9 mouse cellular contexts compared by ENCODE assay signal in the genomic region with DNA sequence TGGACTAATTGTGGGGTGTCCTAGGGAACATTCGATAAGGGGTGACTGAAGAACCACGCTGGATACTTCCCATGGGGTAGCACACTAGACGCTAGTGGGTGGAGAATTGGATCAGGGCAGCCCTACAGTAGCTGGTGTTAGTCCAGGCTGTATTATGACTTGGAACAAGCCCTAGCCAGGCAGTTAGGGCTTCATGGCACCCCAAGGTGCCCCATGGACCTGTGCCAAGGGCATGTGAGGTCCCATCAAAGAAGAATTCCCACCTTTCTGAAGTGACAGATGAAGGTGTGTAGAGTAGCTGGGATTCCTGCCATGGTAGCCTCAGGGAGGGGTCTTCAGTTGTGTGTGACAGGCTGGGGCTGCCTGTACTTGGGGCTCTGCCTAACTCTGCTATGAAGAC. TPM values are rescaled to one million over a fixed set of nuclear protein-coding genes. Genes with fewer than 3 reads are reported as not detected.
DNase-seq lines count a peak whose midpoint lies in the region; ATAC-seq and TF ChIP-seq lines count a peak whose summit lies in the region.
"Had no signal": no experiment of that assay in that cellular context is flagged by ENCODE, and none has a peak within 500 bp of the region (broad histone marks: within the 10 kb centered on the region; RNA-seq: fewer than 3 reads in every experiment).

No protein-coding gene starts in this region.

- TF ChIP-seq CTCF in ES-Bruce4 (IDR thresholded peaks at IDR 0.05; ENCODE audit: low read depth, low read length) = no peak

- no peak for TF ChIP-seq POLR2A in ES-Bruce4 (IDR thresholded peaks at IDR 0.05; ENCODE audit: insufficient read depth, low read length)

- peak overlapping the region; percentile 83 for H3K9ac ChIP-seq in heart, embryonic 13.5 days
- H3K9ac ChIP-seq in ES-Bruce4 (ENCODE audit: low read depth, poor library complexity, severe bottlenecking) = no peak overlapping the region
- H3K9ac ChIP-seq in heart, embryonic 16.5 days (ENCODE audit: low read length) = peak overlapping the region; percentile 69; the same call in 1 of the 2 replicates

- intact Hi-C loops in heart, postnatal 36 days (cut with DNase I) = no loop called here

- peak overlapping the region; percentile 86 for H3K4me2 ChIP-seq in heart, embryonic 13.5 days
- H3K4me2 ChIP-seq in heart, embryonic 16.5 days (ENCODE audit: low read depth, low read length) = peak overlapping the region; percentile 86

- TF ChIP-seq EP300 in ES-Bruce4 (IDR thresholded peaks at IDR 0.05; ENCODE audit: insufficient read depth, low read depth, low read length) = no peak

- no peaks in the 10 kb centered on the region for H3K9me3 ChIP-seq in heart, embryonic 13.5 days
- H3K9me3 ChIP-seq in ES-Bruce4 (replicated peaks; ENCODE audit: control insufficient read depth, insufficient read depth, low read length, poor library complexity, severe bottlenecking) = no peaks in the 10 kb centered on the region
- no peaks in the 10 kb centered on the region for H3K9me3 ChIP-seq in heart, embryonic 16.5 days (replicated peaks; ENCODE audit: control insufficient read depth, low read length)
- H3K9me3 ChIP-seq in midbrain, embryonic 10.5 days (replicated peaks) = no peaks in the 10 kb centered on the region

- H3K4me3 ChIP-seq in heart, embryonic 13.5 days = peak overlapping the region; percentile 64
- peak overlapping the region; percentile 27 for H3K4me3 ChIP-seq in ES-Bruce4 (ENCODE audit: low read depth, low read length)
- H3K4me3 ChIP-seq in heart, embryonic 16.5 days (ENCODE audit: low read length) = peak overlapping the region; percentile 56
- H3K4me3 ChIP-seq in midbrain, embryonic 10.5 days = peak overlapping the region; percentile 55

- peak overlapping the region; percentile 97 for H3K27ac ChIP-seq in heart, embryonic 13.5 days (replicated peaks)
- no peak overlapping the region for H3K27ac ChIP-seq in ES-Bruce4 (ENCODE audit: insufficient read depth, low read length)
- no peak overlapping the region; the same call in 1 of the 2 replicates for H3K27ac ChIP-seq in heart, embryonic 16.5 days (ENCODE audit: low read length)
- H3K27ac ChIP-seq in midbrain, embryonic 10.5 days (replicated peaks) = no peak overlapping the region

- 32% methylated on average over 3 of the region's 3 CpGs for WGBS in heart, embryonic 13.5 days
- WGBS in heart, embryonic 16.5 days = 37% methylated on average over 3 of the region's 3 CpGs
- WGBS in midbrain, embryonic 10.5 days = 38% methylated on average over 3 of the region's 3 CpGs

- H3K4me1 ChIP-seq in heart, embryonic 13.5 days = peaks cover 56% of the 10 kb centered on the region
- H3K4me1 ChIP-seq in ES-Bruce4 (ENCODE audit: control insufficient read depth, insufficient read depth, low read length) = no peaks in the 10 kb centered on the region
- peaks cover 45% of the 10 kb centered on the region for H3K4me1 ChIP-seq in heart, embryonic 16.5 days (ENCODE audit: control insufficient read depth, insufficient read depth, low read length)
- peaks cover 50% of the 10 kb centered on the region for H3K4me1 ChIP-seq in midbrain, embryonic 10.5 days

- ATAC-seq in heart, embryonic 13.5 days (ENCODE audit: extremely low read depth, insufficient number of reproducible peaks, low FRiP score, low TSS enrichment) = no peak
- no peak for ATAC-seq in heart, embryonic 16.5 days (replicated peaks; ENCODE audit: extremely low read depth, insufficient read depth, low FRiP score)

- DNase-seq in heart, postnatal 36 days = no peak
- no peak for DNase-seq in midbrain, embryonic 10.5 days (ENCODE audit: low spot score)
- no peak for DNase-seq in thymus, postnatal 0 days (ENCODE audit: low spot score)
- DNase-seq in spleen, postnatal 36 days (ENCODE audit: low spot score in 2 of 2) = no peak
- no peak for DNase-seq in urinary bladder, adult 18-20 months (ENCODE audit: low spot score in 2 of 2)
- DNase-seq: cerebellum, adult 9-10 months had no signal

- no peaks in the 10 kb centered on the region for H3K36me3 ChIP-seq in heart, embryonic 13.5 days
- no peaks in the 10 kb centered on the region for H3K36me3 ChIP-seq in ES-Bruce4 (ENCODE audit: control insufficient read depth, insufficient read depth, low read length, poor library complexity, severe bottlenecking)
- no peaks in the 10 kb centered on the region for H3K36me3 ChIP-seq in heart, embryonic 16.5 days (ENCODE audit: control insufficient read depth, insufficient read depth)
- no peaks in the 10 kb centered on the region for H3K36me3 ChIP-seq in midbrain, embryonic 10.5 days

- peaks cover 56% of the 10 kb centered on the region for H3K27me3 ChIP-seq in heart, embryonic 13.5 days (replicated peaks)
- H3K27me3 ChIP-seq in ES-Bruce4 (ENCODE audit: control insufficient read depth, insufficient read depth, low read length, poor library complexity, severe bottlenecking) = peaks cover 5% of the 10 kb centered on the region
- peaks cover 38% of the 10 kb centered on the region for H3K27me3 ChIP-seq in heart, embryonic 16.5 days (ENCODE audit: control insufficient read depth, insufficient read depth, low read length)
- peaks cover 71% of the 10 kb centered on the region for H3K27me3 ChIP-seq in midbrain, embryonic 10.5 days (ENCODE audit: low read depth, poor library complexity, severe bottlenecking)

RNA-seq across cellular contexts. Expression of gene Pde4a, which starts 1.0 kb away (rescaled TPM):
- 9.5 and 11.3 TPM in 2 replicates for polyA plus RNA-seq in heart, embryonic 13.5 days (2015; fragmentation: Nextera tagmentation; extraction: Ambion mirVana)
- 10 to 100 TPM; 45.9 to 52.0 TPM for total RNA-seq in heart, postnatal 36 days (2021)
- polyA plus RNA-seq in ES-Bruce4 (2011; ENCODE audit: insufficient read depth, insufficient read length, low read depth, missing spikeins) = 9.5 and 10.4 TPM in 2 replicates
- 15.0 and 16.7 TPM in 2 replicates for polyA plus RNA-seq in heart, embryonic 16.5 days (2015; fragmentation: Nextera tagmentation; extraction: Ambion mirVana)
- polyA plus RNA-seq in midbrain, embryonic 10.5 days (2016; fragmentation: Nextera tagmentation; extraction: Ambion mirVana) = 3.8 and 5.0 TPM in 2 replicates
- polyA plus RNA-seq in thymus, postnatal 0 days (2015; fragmentation: Nextera tagmentation; extraction: Ambion mirVana) = 0.95 and 1.0 TPM in 2 replicates

RNA-seq across cellular contexts. Expression of gene Cdc37, which starts 16.7 kb away (rescaled TPM):
- polyA plus RNA-seq in heart, embryonic 13.5 days (2015; fragmentation: Nextera tagmentation; extraction: Ambion mirVana) = 222 and 230 TPM in 2 replicates
- 100 to 1,000 TPM; 157 to 165 TPM for total RNA-seq in heart, postnatal 36 days (2021)
- polyA plus RNA-seq in ES-Bruce4 (2011; ENCODE audit: insufficient read depth, insufficient read length, low read depth, missing spikeins) = 164 and 171 TPM in 2 replicates
- 226 and 279 TPM in 2 replicates for polyA plus RNA-seq in heart, embryonic 16.5 days (2015; fragmentation: Nextera tagmentation; extraction: Ambion mirVana)
- polyA plus RNA-seq in midbrain, embryonic 10.5 days (2016; fragmentation: Nextera tagmentation; extraction: Ambion mirVana) = 351 and 367 TPM in 2 replicates
- polyA plus RNA-seq in thymus, postnatal 0 days (2015; fragmentation: Nextera tagmentation; extraction: Ambion mirVana) = 281 and 307 TPM in 2 replicates

RNA-seq across cellular contexts. Expression of gene Tyk2, which starts 35.5 kb away (rescaled TPM):
- 13.7 and 14.0 TPM in 2 replicates for polyA plus RNA-seq in heart, embryonic 13.5 days (2015; fragmentation: Nextera tagmentation; extraction: Ambion mirVana)
- 1 to 10 TPM; 8.2 to 9.6 TPM for total RNA-seq in heart, postnatal 36 days (2021)
- 15.5 and 17.8 TPM in 2 replicates for polyA plus RNA-seq in ES-Bruce4 (2011; ENCODE audit: insufficient read depth, insufficient read length, low read depth, missing spikeins)
- polyA plus RNA-seq in heart, embryonic 16.5 days (2015; fragmentation: Nextera tagmentation; extraction: Ambion mirVana) = 15.8 and 16.2 TPM in 2 replicates
- polyA plus RNA-seq in midbrain, embryonic 10.5 days (2016; fragmentation: Nextera tagmentation; extraction: Ambion mirVana) = 13.6 and 14.8 TPM in 2 replicates
- polyA plus RNA-seq in thymus, postnatal 0 days (2015; fragmentation: Nextera tagmentation; extraction: Ambion mirVana) = 13.8 and 14.0 TPM in 2 replicates
